Comparison of ENCODE assay signal across 8 mouse cellular contexts in genomic region chr8:83200191-83201177, GRCm38 (mm10). TPM values are rescaled to one million over a fixed set of nuclear protein-coding genes. Genes with fewer than 3 reads are reported as not detected.
A peak's percentile ranks its signal among the peaks of the same experiment; 100 is the strongest.
DNase-seq lines count a peak whose midpoint lies in the region; ATAC-seq and TF ChIP-seq lines count a peak whose summit lies in the region.

No protein-coding gene starts in this region.

- H3K9me3 ChIP-seq in kidney, postnatal 0 days (replicated peaks; ENCODE audit: low read length): no peaks in the 10 kb centered on the region
- no peaks in the 10 kb centered on the region for H3K9me3 ChIP-seq in limb, embryonic 14.5 days (ENCODE audit: control insufficient read depth, low read length)

- no peak for TF ChIP-seq POLR2A in limb, embryonic 14.5 days (IDR thresholded peaks at IDR 0.05; ENCODE audit: borderline replicate concordance, extremely low read depth, insufficient read depth, insufficient read length)

- H3K27ac ChIP-seq in kidney, postnatal 0 days: no peak overlapping the region
- H3K27ac ChIP-seq in limb, embryonic 14.5 days (replicated peaks; ENCODE audit: low read depth, low read length): no peak overlapping the region

- no peak overlapping the region for H3K4me2 ChIP-seq in kidney, postnatal 0 days (ENCODE audit: low read length)
- no peak overlapping the region for H3K4me2 ChIP-seq in limb, embryonic 14.5 days (replicated peaks; ENCODE audit: low read depth, low read length, severe bottlenecking)

- no peak overlapping the region for H3K4me3 ChIP-seq in kidney, postnatal 0 days (replicated peaks; ENCODE audit: low read depth, low read length)
- no peak overlapping the region for H3K4me3 ChIP-seq in limb, embryonic 14.5 days (replicated peaks; ENCODE audit: low read length)

- peak; percentile 36 for DNase-seq in kidney, postnatal 0 days (ENCODE audit: low spot score)
- no peak for DNase-seq in kidney, adult 9 months
- DNase-seq in cerebellum, postnatal 36 days: peak; percentile 69 to 78
- DNase-seq in heart, postnatal 25 days (ENCODE audit: low spot score): peak; percentile 12
- peak; percentile 38 for DNase-seq in limb, embryonic 14.5 days (ENCODE audit: low spot score)
- DNase-seq in right cerebral cortex, postnatal 36 days (ENCODE audit: low spot score in 2 of 2): peak; percentile 29
- DNase-seq in spleen, postnatal 10 days (ENCODE audit: low spot score in 2 of 2): no peak

- no peak for TF ChIP-seq CTCF in kidney, postnatal 0 days (IDR thresholded peaks at IDR 0.05; ENCODE audit: low read depth)

- no peaks in the 10 kb centered on the region for H3K27me3 ChIP-seq in kidney, postnatal 0 days (ENCODE audit: insufficient read depth, low read length)
- H3K27me3 ChIP-seq in limb, embryonic 14.5 days (ENCODE audit: control insufficient read depth, insufficient read depth, low read length): no peaks in the 10 kb centered on the region

- no peak for ATAC-seq in kidney, postnatal 0 days (replicated peaks; ENCODE audit: low FRiP score, low read depth)
- peak; percentile 42 for ATAC-seq in activated CD4-positive, CD25-positive, alpha-beta regulatory T cell, adult 4 months
- no peak for ATAC-seq in limb, embryonic 14.5 days (ENCODE audit: low FRiP score, low read depth)

- intact Hi-C loops in heart, postnatal 25 days (cut with DNase I): no loop called here

- peaks cover 3% of the 10 kb centered on the region; the same call in 1 of the 2 replicates for H3K4me1 ChIP-seq in kidney, postnatal 0 days (replicated peaks; ENCODE audit: insufficient read depth, low read length)
- peaks cover 10% of the 10 kb centered on the region for H3K4me1 ChIP-seq in limb, embryonic 14.5 days (ENCODE audit: control insufficient read depth, insufficient read depth, low read length)

- H3K36me3 ChIP-seq in kidney, postnatal 0 days (ENCODE audit: insufficient read depth, low read length): no peaks in the 10 kb centered on the region
- H3K36me3 ChIP-seq in limb, embryonic 14.5 days (ENCODE audit: control insufficient read depth, insufficient read depth, low read length): no peaks in the 10 kb centered on the region

- H3K9ac ChIP-seq in kidney, postnatal 0 days (ENCODE audit: low read depth, low read length): no peak overlapping the region
- no peak overlapping the region for H3K9ac ChIP-seq in limb, embryonic 14.5 days (ENCODE audit: low read depth, low read length, severe bottlenecking)

- 48% methylated on average over 16 of the region's 16 CpGs for WGBS in kidney, postnatal 0 days
- 65% methylated on average over 16 of the region's 16 CpGs for WGBS in limb, embryonic 14.5 days

RNA-seq across cellular contexts. Expression of gene Gm10645, which starts 34.5 kb away (rescaled TPM):
- polyA plus RNA-seq in kidney, postnatal 0 days (2015; fragmentation: Nextera tagmentation; extraction: Ambion mirVana): 1.6 and 2.0 TPM in 2 replicates
- not detected for polyA plus RNA-seq in activated CD4-positive, CD25-positive, alpha-beta regulatory T cell, adult 4 months (2017; shearing (Covaris generic))
- total RNA-seq in heart, postnatal 25 days (2021): under 1 TPM in 1 of 2 experiments, not detected in 1; 0.23 TPM
- polyA plus RNA-seq in limb, embryonic 14.5 days (2012; rRNA removed): 0.67 and 0.84 TPM in 2 replicates
- 1.2 and 1.9 TPM in 2 replicates for polyA plus RNA-seq in limb, embryonic 14.5 days (2014; fragmentation: Nextera tagmentation; extraction: Ambion mirVana)

RNA-seq across cellular contexts. Expression of gene Tbc1d9, which starts 35.3 kb away (rescaled TPM):
- 1.7 and 1.8 TPM in 2 replicates for polyA plus RNA-seq in kidney, postnatal 0 days (2015; fragmentation: Nextera tagmentation; extraction: Ambion mirVana)
- under 1 TPM in 1 of 2 experiments, not detected in 1; 0.23 TPM for polyA plus RNA-seq in activated CD4-positive, CD25-positive, alpha-beta regulatory T cell, adult 4 months (2017; shearing (Covaris generic))
- total RNA-seq in heart, postnatal 25 days (2021): 1 to 10 TPM; 2.1 to 2.8 TPM
- polyA plus RNA-seq in limb, embryonic 14.5 days (2012; rRNA removed): 5.2 and 5.7 TPM in 2 replicates
- polyA plus RNA-seq in limb, embryonic 14.5 days (2014; fragmentation: Nextera tagmentation; extraction: Ambion mirVana): 1.3 and 1.9 TPM in 2 replicates

Comparison
In these comparisons a context has a peak if more than half of its experiments do, and no peak if none do; other contexts are left out.
1. DNase-seq: peak in kidney, postnatal 0 days (single experiment), cerebellum, postnatal 36 days (2 of 2), heart, postnatal 25 days (single experiment), limb, embryonic 14.5 days (single experiment) and right cerebral cortex, postnatal 36 days (2 of 2); none in kidney, adult 9 months (single experiment) and spleen, postnatal 10 days (0 of 2).